Mouse (Mus musculus): ENCODE results near the gene Lipi. TPM values are rescaled to one million over a fixed set of nuclear protein-coding genes. Genes with fewer than 3 reads are reported as not detected.
A peak's percentile ranks its signal among the peaks of the same experiment; 100 is the strongest.

Lipi gene
- not detected in 2 replicates for polyA plus RNA-seq (2016; fragmentation: Nextera tagmentation; extraction: Ambion mirVana)

DNA sequence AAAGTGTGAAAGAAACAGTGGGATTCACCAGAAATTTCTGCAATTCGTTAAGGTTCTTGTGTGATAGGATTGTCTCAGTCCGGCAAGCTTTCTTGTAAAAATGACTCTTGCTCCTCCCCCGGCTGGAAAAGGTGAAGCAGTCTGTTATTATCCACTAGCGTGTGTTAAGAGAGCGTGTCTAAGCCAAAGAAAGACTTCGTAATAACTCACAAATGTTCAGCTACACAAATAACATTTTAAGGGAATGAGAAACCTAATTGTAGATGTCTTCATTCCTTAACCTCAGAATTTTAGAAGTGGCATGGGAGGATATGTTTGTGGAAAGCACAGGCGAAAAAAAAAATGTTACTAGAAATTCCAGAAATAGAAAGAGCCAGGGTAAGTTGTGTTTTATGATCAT, at the start of gene Lipi:
Gene Lipi (minus strand): TSS at position 101 of the 400 bp plus-strand sequence.
- H3K9ac ChIP-seq = no peak within 1 kb of the TSS
- no peaks in the 10 kb centered on the region for H3K9me3 ChIP-seq (replicated peaks)
- H3K36me3 ChIP-seq = no peaks in the 10 kb centered on the region
- no peak within 1 kb of the TSS for H3K27ac ChIP-seq
- H3K27me3 ChIP-seq (replicated peaks) = no peaks in the 10 kb centered on the region
- H3K4me1 ChIP-seq = no peaks in the 10 kb centered on the region
- H3K4me3 ChIP-seq = no peak within 1 kb of the TSS
- whole genome bisulfite sequencing (ENCODE audit: insufficient replicate concordance) = 68% methylated on average over 7 of the region's 7 CpGs
- no peak for ATAC-seq
- no peak within 1 kb of the TSS for H3K4me2 ChIP-seq

DNA sequence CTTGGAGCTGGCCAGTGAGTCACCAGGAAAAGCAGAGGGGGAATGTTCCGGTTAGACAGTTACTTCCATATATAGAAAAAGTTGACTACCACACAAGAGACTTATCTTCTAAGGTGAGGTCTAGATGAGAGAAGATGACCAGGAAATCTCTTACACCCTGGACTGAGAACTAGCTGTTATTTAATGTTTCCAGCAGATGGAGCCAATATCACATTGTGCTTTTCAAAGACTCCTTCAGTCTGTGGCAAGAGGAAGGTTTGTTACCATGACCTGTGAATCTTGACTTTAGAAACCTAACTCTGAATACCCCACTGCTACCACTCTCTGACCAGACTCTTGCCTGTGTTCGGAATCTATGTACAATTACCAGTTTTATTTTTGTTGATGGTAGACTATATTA, 42.0 kb upstream of the Lipi start:
- Histone ChIP-seq H3K9ac (no peak overlapping the region), H3K36me3 (no peaks in the 10 kb centered on the region), H3K27me3 (replicated peaks) (no peaks in the 10 kb centered on the region), H3K4me1 (no peaks in the 10 kb centered on the region), H3K27ac (no peak overlapping the region), H3K4me2 (no peak overlapping the region), H3K9me3 (replicated peaks) (no peaks in the 10 kb centered on the region), H3K4me3 (no peak overlapping the region)
- no peak for ATAC-seq
- WGBS (ENCODE audit: insufficient replicate concordance) = 63% methylated on average over 2 of the region's 2 CpGs

GRCm38 (mm10) chr16:75617651-75618349, 31.9 kb upstream of the Lipi start:
- ATAC-seq = no peak
- no peaks in the 10 kb centered on the region for H3K9me3 ChIP-seq (replicated peaks)
- no peak overlapping the region for H3K4me3 ChIP-seq
- no peaks in the 10 kb centered on the region for H3K27me3 ChIP-seq (replicated peaks)
- H3K27ac ChIP-seq = no peak overlapping the region
- no peak overlapping the region for H3K9ac ChIP-seq
- 70% methylated on average over 2 of the region's 2 CpGs for WGBS (ENCODE audit: insufficient replicate concordance)
- no peaks in the 10 kb centered on the region for H3K4me1 ChIP-seq
- no peaks in the 10 kb centered on the region for H3K36me3 ChIP-seq
- H3K4me2 ChIP-seq = no peak overlapping the region

DNA sequence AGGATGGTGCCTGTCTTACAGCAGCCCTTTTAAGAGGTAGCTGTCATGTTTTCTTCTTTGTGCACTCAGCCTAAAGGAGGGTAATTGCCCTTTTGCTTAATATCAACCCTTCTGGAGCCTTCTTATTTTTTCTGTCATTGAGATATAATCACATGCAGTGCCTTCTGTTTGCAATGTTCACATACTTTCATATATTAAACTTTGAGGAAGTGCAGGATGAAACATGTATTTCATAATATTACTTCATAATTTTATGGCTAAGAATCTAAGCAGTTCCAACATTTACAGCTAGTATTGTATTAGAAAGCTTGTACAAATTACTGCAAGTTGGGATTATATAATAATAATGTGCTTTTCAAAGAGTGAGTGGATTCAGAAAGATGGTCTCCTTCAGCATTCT, 26.7 kb upstream of the Lipi start:
- Histone ChIP-seq H3K4me1 (no peaks in the 10 kb centered on the region), H3K27ac (no peak overlapping the region), H3K9me3 (replicated peaks) (no peaks in the 10 kb centered on the region), H3K4me3 (no peak overlapping the region), H3K4me2 (no peak overlapping the region), H3K36me3 (no peaks in the 10 kb centered on the region), H3K27me3 (replicated peaks) (no peaks in the 10 kb centered on the region), H3K9ac (no peak overlapping the region)
- ATAC-seq = no peak

- H3K27ac ChIP-seq = no peak overlapping the region
- 61% methylated on average over 1 of the region's 1 CpGs for WGBS (ENCODE audit: insufficient replicate concordance)
- H3K36me3 ChIP-seq = no peaks in the 10 kb centered on the region
- no peak for ATAC-seq
- no peaks in the 10 kb centered on the region for H3K4me1 ChIP-seq
- no peak overlapping the region for H3K4me3 ChIP-seq
- H3K9me3 ChIP-seq (replicated peaks) = no peaks in the 10 kb centered on the region
- H3K27me3 ChIP-seq (replicated peaks) = no peaks in the 10 kb centered on the region
- no peak overlapping the region for H3K9ac ChIP-seq
- no peak overlapping the region for H3K4me2 ChIP-seq
Observed at GRCm38 (mm10) chr16:75606415-75606814, 20.6 kb upstream of the Lipi start.

DNA sequence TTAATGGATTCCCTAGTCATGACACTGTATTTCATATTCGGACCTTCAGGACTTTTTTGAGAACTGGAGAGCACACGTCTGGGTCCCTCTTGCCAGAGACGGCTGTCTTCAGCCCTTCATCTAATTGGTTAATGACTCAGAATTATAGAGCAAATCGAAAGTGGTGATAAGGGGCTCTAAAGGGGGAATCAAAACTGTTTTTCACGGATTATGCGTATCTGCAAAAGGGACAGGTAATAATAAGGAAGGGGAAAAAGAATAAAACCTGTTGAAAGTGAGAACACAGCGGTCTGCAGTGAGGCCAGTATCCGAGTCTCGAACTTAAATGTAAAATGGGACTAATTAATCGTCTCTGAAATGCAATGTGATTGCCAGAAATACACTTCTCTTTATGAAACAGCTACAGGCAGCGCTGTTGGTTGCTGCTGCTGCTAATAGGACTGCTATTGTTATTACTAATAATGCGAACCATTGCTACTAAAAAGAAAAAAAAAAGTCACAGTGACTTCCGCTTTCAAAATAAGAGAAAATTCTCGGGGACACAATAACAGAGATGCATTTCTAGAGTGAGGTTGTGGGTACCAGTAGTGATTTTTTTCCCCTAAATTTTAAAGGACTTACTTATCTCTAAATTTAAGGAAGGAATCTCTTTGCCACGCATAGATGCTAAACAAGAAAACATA, 7.8 kb upstream of the Lipi start:
- Histone ChIP-seq H3K4me3 (peak overlapping the region; percentile 69), H3K27me3 (replicated peaks) (no peaks in the 10 kb centered on the region; the same call in 1 of the 2 replicates), H3K9me3 (replicated peaks) (no peaks in the 10 kb centered on the region), H3K9ac (peak overlapping the region; percentile 56), H3K36me3 (no peaks in the 10 kb centered on the region), H3K27ac (no peak overlapping the region), H3K4me1 (peaks cover 10% of the 10 kb centered on the region), H3K4me2 (peak overlapping the region; percentile 97)
- 13% methylated on average over 15 of the region's 15 CpGs for WGBS (ENCODE audit: insufficient replicate concordance)
- no peak for ATAC-seq

GRCm38 (mm10) chr16:75592671-75593500, 7.0 kb upstream of the Lipi start, which contains the start of gene Rbm11:
Gene Rbm11 (plus strand): TSS chr16:75592844.
- under 1% methylated on average over 55 of the region's 55 CpGs for WGBS (ENCODE audit: insufficient replicate concordance)
- Histone ChIP-seq H3K4me1 (peaks cover 10% of the 10 kb centered on the region), H3K27ac (no peak within 1 kb of the TSS), H3K4me2 (peak within 1 kb of the TSS; percentile 97), H3K27me3 (replicated peaks) (no peaks in the 10 kb centered on the region; the same call in 1 of the 2 replicates), H3K9ac (peak within 1 kb of the TSS; percentile 56), H3K9me3 (replicated peaks) (no peaks in the 10 kb centered on the region), H3K36me3 (no peaks in the 10 kb centered on the region), H3K4me3 (peak within 1 kb of the TSS; percentile 69)
- peak; percentile 94 for ATAC-seq

- H3K9ac ChIP-seq = no peak overlapping the region
- no peaks in the 10 kb centered on the region for H3K36me3 ChIP-seq
- 17% methylated on average over 3 of the region's 3 CpGs for WGBS (ENCODE audit: insufficient replicate concordance)
- H3K4me1 ChIP-seq = no peaks in the 10 kb centered on the region
- ATAC-seq = no peak; the same call in 1 of the 2 replicates
- no peak overlapping the region for H3K4me3 ChIP-seq
- H3K4me2 ChIP-seq = no peak overlapping the region
- H3K27ac ChIP-seq = no peak overlapping the region
- no peaks in the 10 kb centered on the region for H3K9me3 ChIP-seq (replicated peaks)
- no peaks in the 10 kb centered on the region for H3K27me3 ChIP-seq (replicated peaks)
Observed at GRCm38 (mm10) chr16:75586466-75586865, 605 bp upstream of the Lipi start.

- 54% methylated on average over 5 of the region's 5 CpGs for WGBS (ENCODE audit: insufficient replicate concordance)
- no peaks in the 10 kb centered on the region for H3K36me3 ChIP-seq
- H3K4me2 ChIP-seq = no peak overlapping the region
- H3K27ac ChIP-seq = no peak overlapping the region
- ATAC-seq = no peak
- H3K4me3 ChIP-seq = no peak overlapping the region
- no peaks in the 10 kb centered on the region for H3K9me3 ChIP-seq (replicated peaks)
- H3K27me3 ChIP-seq (replicated peaks) = no peaks in the 10 kb centered on the region
- H3K9ac ChIP-seq = no peak overlapping the region
- no peaks in the 10 kb centered on the region for H3K4me1 ChIP-seq
Observed at GRCm38 (mm10) chr16:75582279-75582678, 3.6 kb downstream of the Lipi start.

DNA sequence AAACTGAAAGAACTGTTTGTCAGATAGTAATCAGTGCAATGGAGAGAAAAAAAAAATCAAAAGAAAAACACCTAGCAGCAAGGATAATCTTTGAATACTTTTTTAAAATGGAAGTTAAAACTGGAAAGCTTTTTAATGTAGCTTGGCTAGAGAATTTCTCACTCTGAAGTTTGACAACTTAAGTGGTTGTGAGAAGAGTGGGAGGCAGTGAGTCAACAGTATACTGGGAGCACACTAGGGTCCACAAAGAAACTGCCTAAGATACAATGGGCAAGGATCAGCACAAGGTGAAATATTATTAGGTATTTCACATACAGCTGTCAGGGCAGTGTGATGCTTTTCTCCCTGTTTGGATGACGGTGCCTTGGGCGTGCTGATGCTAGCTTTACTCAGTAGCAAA, 23.0 kb downstream of the Lipi start:
- ATAC-seq = no peak
- WGBS (ENCODE audit: insufficient replicate concordance) = 81% methylated on average over 2 of the region's 2 CpGs
- no peak overlapping the region for H3K27ac ChIP-seq
- no peaks in the 10 kb centered on the region for H3K36me3 ChIP-seq
- H3K4me1 ChIP-seq = no peaks in the 10 kb centered on the region
- H3K9ac ChIP-seq = no peak overlapping the region
- H3K27me3 ChIP-seq (replicated peaks) = no peaks in the 10 kb centered on the region
- H3K4me2 ChIP-seq = no peak overlapping the region
- H3K4me3 ChIP-seq = no peak overlapping the region
- H3K9me3 ChIP-seq (replicated peaks) = no peaks in the 10 kb centered on the region

GRCm38 (mm10) chr16:75545310-75545709, 40.6 kb downstream of the Lipi start:
- Histone ChIP-seq H3K4me1 (no peaks in the 10 kb centered on the region), H3K27ac (no peak overlapping the region), H3K9ac (no peak overlapping the region), H3K36me3 (no peaks in the 10 kb centered on the region), H3K4me2 (no peak overlapping the region), H3K4me3 (no peak overlapping the region), H3K9me3 (replicated peaks) (no peaks in the 10 kb centered on the region), H3K27me3 (replicated peaks) (no peaks in the 10 kb centered on the region)
- whole genome bisulfite sequencing (ENCODE audit: insufficient replicate concordance) = 58% methylated on average over 1 of the region's 1 CpGs
- ATAC-seq = no peak
